Mouse (Mus musculus) right cerebral cortex, postnatal 4 days (tissue): ENCODE measurements at regions not wholly inside any gene's neighbourhood (a gene's known extent, or its start where the extent isn't known, plus 50 kb on each side); places are given as distances from the start of the nearest gene placed in this dataset.
A peak's percentile ranks its signal among the peaks of the same experiment; 100 is the strongest.

ENCODE experiments used
- DNase-seq: peaks from one replicate; pipeline ENCODE4 v3.0.0-alpha.2; 2022

- no peak for DNase-seq
Measured at GRCm38 (mm10) chr11:31748275-31748815, 76.7 kb upstream of the Bod1 start.

- no peak for DNase-seq
Measured at GRCm38 (mm10) chr11:31751274-31751673, 79.6 kb upstream of the Bod1 start.

- DNase-seq, result no peak
Measured at GRCm38 (mm10) chr11:31753211-31753610, 81.5 kb upstream of the Bod1 start.

- DNase-seq, result peak; percentile 30
Measured at GRCm38 (mm10) chr11:31753711-31754161, 82.1 kb upstream of the Bod1 start.

GRCm38 (mm10) chr11:31754416-31754815 is 82.7 kb upstream of the Bod1 start:
- DNase-seq, result no peak

- DNase-seq, result no peak
Measured at GRCm38 (mm10) chr11:31755858-31756257, 84.2 kb upstream of the Bod1 start.

- no peak for DNase-seq
Measured at GRCm38 (mm10) chr11:31756355-31757145, 84.9 kb upstream of the Bod1 start.

GRCm38 (mm10) chr11:31759868-31760765 is 88.4 kb upstream of the Bod1 start:
- peak; percentile 36 for DNase-seq

GRCm38 (mm10) chr11:31763856-31764255 is 92.2 kb upstream of the Bod1 start:
- DNase-seq, result no peak

- no peak for DNase-seq
Measured at GRCm38 (mm10) chr11:31766296-31766695, 94.6 kb upstream of the Bod1 start.

GRCm38 (mm10) chr11:31767727-31768495 is 96.2 kb upstream of the Bod1 start:
- DNase-seq, result no peak

GRCm38 (mm10) chr11:31769804-31770654 is 98.3 kb upstream of the Bod1 start:
- peak; percentile 43 for DNase-seq

GRCm38 (mm10) chr11:31770881-31771280 is 99.2 kb upstream of the Bod1 start:
- no peak for DNase-seq

GRCm38 (mm10) chr11:31771491-31772439 is 100.1 kb upstream of the Bod1 start:
- no peak for DNase-seq

- no peak for DNase-seq
Measured at GRCm38 (mm10) chr11:31777531-31777930, 94.5 kb upstream of the Cpeb4 start.

- no peak for DNase-seq
Measured at GRCm38 (mm10) chr11:31778766-31779165, 93.2 kb upstream of the Cpeb4 start.

GRCm38 (mm10) chr11:31779267-31779666 is 92.7 kb upstream of the Cpeb4 start:
- DNase-seq, result no peak

GRCm38 (mm10) chr11:31780969-31781368 is 91.0 kb upstream of the Cpeb4 start:
- DNase-seq, result no peak

- no peak for DNase-seq
Measured at GRCm38 (mm10) chr11:31781605-31782004, 90.4 kb upstream of the Cpeb4 start.

GRCm38 (mm10) chr11:31783506-31784063 is 88.4 kb upstream of the Cpeb4 start:
- DNase-seq, result no peak
